Mouse (Mus musculus): ENCODE results near the gene Ankrd53. TPM values are rescaled to one million over a fixed set of nuclear protein-coding genes. Genes with fewer than 3 reads are reported as not detected.

Gene Ankrd53
- not detected for total RNA-seq (2022)

- DNase-seq (ENCODE audit: low spot score in 2 of 2), result no peak
Measured at GRCm38 (mm10) chr6:83762344-83762743, at the start of gene Ankrd53. Ankrd53 (plus strand) TSS chr6:83762644.

- DNase-seq (ENCODE audit: low spot score in 2 of 2), result no peak
Measured at GRCm38 (mm10) chr6:83713271-83714136, 48.9 kb upstream of the Ankrd53 start.

GRCm38 (mm10) chr6:83714221-83715123, 48.0 kb upstream of the Ankrd53 start:
- DNase-seq (ENCODE audit: low spot score in 2 of 2), result no peak

GRCm38 (mm10) chr6:83715461-83716196, 46.8 kb upstream of the Ankrd53 start:
- no peak for DNase-seq (ENCODE audit: low spot score in 2 of 2)

GRCm38 (mm10) chr6:83717026-83717425, 45.4 kb upstream of the Ankrd53 start:
- DNase-seq (ENCODE audit: low spot score in 2 of 2), result no peak

GRCm38 (mm10) chr6:83722526-83722925, 39.9 kb upstream of the Ankrd53 start:
- DNase-seq (ENCODE audit: low spot score in 2 of 2), result no peak

GRCm38 (mm10) chr6:83727178-83727577, 35.3 kb upstream of the Ankrd53 start:
- DNase-seq (ENCODE audit: low spot score in 2 of 2), result no peak

DNA sequence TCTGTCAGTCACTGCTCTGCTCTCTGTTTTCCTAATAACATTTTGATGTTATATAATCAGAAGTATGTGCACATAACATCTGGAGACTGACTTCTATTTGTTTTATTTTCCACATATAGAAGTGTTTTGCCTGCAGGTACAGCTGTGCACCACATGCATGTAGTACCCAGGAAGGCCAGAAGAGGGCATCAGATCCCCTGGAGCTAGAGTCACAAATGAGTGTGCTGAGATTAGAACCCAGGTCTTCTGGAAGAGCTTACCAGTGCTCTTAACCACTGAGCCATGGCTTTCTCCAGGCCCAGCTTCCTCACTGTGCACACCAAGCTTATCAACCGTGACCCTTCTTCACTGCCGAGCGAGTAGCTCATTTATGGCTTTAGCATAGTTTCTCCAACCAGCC, 34.0 kb upstream of the Ankrd53 start:
- no peak for DNase-seq (ENCODE audit: low spot score in 2 of 2)

DNA sequence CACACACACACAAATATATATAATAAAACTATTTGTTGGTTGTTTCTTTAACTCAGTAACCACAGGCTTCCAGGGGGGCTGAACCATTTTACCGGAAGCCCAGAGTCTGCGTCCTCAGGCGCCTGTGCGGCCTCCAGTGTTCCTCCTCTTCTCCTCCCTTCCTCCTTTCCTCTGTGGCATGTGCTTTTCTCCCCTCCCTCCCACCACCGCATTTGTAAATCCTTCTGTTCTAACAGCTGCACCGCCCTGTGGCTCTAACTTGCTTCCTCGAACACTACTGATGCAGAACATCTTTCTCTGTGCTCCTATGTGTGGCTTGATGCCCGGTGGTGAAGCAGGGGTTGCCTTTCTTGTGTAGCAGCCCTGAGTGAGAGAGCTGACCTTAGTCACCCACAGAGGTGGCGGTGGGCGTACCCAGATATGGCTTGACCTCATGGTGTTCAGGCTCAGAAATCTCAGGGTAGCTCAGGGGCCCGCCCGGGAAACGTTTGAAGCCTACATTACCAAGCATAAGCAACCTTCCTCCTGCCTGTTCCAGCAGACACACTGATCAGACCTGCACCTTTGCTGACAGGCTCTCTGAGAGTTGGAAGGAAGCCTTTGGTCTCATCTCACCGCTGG, 33.0 kb upstream of the Ankrd53 start:
- no peak for DNase-seq (ENCODE audit: low spot score in 2 of 2)

DNA sequence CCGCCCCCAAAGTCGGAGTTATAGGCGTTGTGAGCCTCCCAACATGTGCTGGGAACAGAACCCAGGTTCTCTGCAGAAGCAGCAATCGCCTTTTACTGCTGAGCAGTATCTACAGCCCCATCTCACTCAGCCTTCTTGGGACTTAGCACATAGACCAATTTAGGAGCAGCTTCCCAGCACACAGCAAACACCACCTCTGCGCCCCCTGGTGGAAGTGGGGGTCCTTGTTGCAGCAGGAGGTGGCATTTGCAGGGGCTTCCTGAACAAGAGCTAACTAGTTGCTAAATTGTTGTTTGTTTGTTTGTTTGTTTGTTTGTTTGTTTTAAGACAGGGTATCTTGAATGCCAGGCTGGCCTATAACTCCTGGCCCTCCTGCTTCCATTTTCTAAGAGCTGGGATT, 31.3 kb upstream of the Ankrd53 start:
- no peak for DNase-seq (ENCODE audit: low spot score in 2 of 2)

GRCm38 (mm10) chr6:83737311-83737710, 25.1 kb upstream of the Ankrd53 start:
- DNase-seq (ENCODE audit: low spot score in 2 of 2), result no peak

GRCm38 (mm10) chr6:83738596-83738995, 23.8 kb upstream of the Ankrd53 start:
- DNase-seq (ENCODE audit: low spot score in 2 of 2), result no peak

- DNase-seq (ENCODE audit: low spot score in 2 of 2), result no peak
Measured at GRCm38 (mm10) chr6:83742761-83743160, 19.7 kb upstream of the Ankrd53 start, which contains the start of gene Atp6v1b1. Atp6v1b1 (plus strand) TSS chr6:83742990.

DNA sequence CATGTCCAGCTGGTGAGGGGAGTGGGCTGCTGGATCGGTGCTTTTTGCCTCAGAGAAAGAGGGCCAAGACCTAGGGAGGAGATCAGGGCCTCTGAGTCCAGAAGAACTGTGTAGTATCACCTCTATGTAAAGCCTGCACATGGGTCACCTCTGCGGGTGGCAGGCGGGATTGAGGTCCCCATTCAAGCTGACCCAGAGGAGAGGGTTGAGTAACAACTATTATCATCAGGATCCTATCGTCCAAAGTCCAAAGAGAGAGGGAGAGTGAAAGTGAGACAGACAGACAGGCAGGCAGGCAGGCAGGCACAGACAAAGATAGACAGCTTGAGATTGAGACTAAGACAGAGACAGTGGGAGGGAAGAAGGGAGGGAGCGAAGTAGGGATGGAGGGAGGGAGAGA, 19.2 kb upstream of the Ankrd53 start:
- DNase-seq (ENCODE audit: low spot score in 2 of 2), result no peak

GRCm38 (mm10) chr6:83744126-83744525, 18.3 kb upstream of the Ankrd53 start:
- DNase-seq (ENCODE audit: low spot score in 2 of 2), result no peak

DNA sequence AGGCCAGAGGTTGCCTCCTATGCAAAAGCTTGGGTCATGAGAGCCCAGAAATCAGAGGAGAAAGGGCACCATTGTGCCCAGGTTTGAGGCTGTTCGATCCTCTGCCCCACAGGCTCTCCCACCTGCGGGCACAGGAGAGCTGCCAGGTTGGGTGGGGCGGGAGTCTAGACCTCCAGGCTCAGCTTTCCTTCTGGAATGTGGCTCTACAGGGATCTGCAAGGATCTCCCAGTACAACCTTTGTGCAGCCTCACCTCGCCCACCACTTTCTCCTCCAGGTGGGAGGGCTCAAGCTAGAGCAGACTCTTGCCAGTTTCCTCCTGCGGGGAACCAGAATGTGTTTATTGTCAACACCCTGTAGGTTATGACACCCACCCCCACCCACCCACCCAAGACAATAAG, 17.9 kb upstream of the Ankrd53 start:
- no peak for DNase-seq (ENCODE audit: low spot score in 2 of 2)

DNA sequence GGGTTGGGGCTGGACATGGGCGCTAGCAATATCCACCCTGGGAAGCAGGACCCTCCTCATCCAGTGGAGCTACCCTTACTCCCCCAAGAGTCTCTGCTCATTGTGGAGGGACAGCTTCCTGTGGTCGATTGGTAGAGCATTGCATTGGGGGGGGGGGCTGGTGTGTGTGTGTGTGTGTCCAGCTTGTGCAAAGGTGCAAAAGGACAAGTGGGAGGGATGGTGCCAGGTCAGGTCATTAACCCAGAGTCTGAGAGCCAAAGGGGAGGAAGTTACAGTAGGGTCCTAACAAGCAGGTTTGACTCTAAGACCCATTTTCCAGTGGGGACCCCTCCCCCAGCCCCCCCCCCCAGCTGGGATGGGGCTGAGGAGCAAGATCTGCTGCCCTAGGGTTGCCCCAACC, 17.0 kb upstream of the Ankrd53 start:
- DNase-seq (ENCODE audit: low spot score in 2 of 2), result no peak

DNA sequence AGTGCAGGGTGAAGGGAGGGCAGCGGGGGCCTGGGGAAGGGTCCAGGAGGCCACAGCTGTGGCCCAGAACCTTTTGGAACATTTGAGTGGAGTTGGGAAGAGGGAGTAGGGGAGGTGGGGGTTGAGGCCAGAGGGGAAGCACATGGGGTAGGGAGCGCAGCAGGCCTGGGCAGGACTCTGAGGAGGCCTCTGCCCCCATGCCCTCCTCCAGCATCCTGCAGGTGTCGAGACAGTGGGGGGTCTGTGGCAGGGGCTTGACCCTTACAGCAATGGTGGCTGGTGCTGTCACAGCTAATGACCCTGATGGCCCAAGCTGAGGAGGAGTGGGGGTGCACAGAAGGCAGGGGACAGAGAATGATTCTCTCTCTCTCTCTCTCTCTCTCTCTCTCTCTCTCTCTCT, 13.2 kb upstream of the Ankrd53 start:
- DNase-seq (ENCODE audit: low spot score in 2 of 2), result no peak

- DNase-seq (ENCODE audit: low spot score in 2 of 2), result peak in 1 of 2 experiments; percentile 23
Measured at GRCm38 (mm10) chr6:83750171-83750684, 12.2 kb upstream of the Ankrd53 start.

GRCm38 (mm10) chr6:83756051-83756450, 6.4 kb upstream of the Ankrd53 start:
- no peak for DNase-seq (ENCODE audit: low spot score in 2 of 2)

Data from left cerebral cortex, adult 8-10 months (tissue).